Mouse (Mus musculus): ENCODE results near the gene 9130213A22Rik. TPM values are rescaled to one million over a fixed set of nuclear protein-coding genes. Genes with fewer than 3 reads are reported as not detected.

The 9130213A22Rik gene
- total RNA-seq, 2 experiments from 2014 or later, result 0.48 to 0.66 TPM

- DNase-seq, result peak; percentile 92
These were observed 1.5 kb upstream of the 9130213A22Rik start for GRCm38 (mm10) chr11:69123693-69124497.

- DNase-seq, result peak; percentile 93
These were observed 785 bp upstream of the 9130213A22Rik start for GRCm38 (mm10) chr11:69123056-69123692.

- no peak for DNase-seq
These were observed 551 bp downstream of the 9130213A22Rik start for GRCm38 (mm10) chr11:69121741-69122335.

GRCm38 (mm10) chr11:69121001-69121740, 1.2 kb downstream of the 9130213A22Rik start:
- DNase-seq, result peak; percentile 61

- peak; percentile 33 for DNase-seq
These were observed 2.0 kb downstream of the 9130213A22Rik start, which contains the start of gene Hes7 for GRCm38 (mm10) chr11:69120221-69121000. Gene Hes7, plus strand, starts transcription at chr11:69120404.

GRCm38 (mm10) chr11:69119446-69120155, 2.8 kb downstream of the 9130213A22Rik start:
- no peak for DNase-seq

- DNase-seq, result peak; percentile 93
These were observed 3.6 kb downstream of the 9130213A22Rik start for GRCm38 (mm10) chr11:69118765-69119164.

- DNase-seq, result peak; percentile 74
These were observed 4.4 kb downstream of the 9130213A22Rik start for GRCm38 (mm10) chr11:69117737-69118695.

GRCm38 (mm10) chr11:69116843-69117242, 5.5 kb downstream of the 9130213A22Rik start:
- no peak for DNase-seq

- DNase-seq, result no peak
These were observed 7.8 kb downstream of the 9130213A22Rik start for GRCm38 (mm10) chr11:69114621-69115020.

- no peak for DNase-seq
These were observed 8.4 kb downstream of the 9130213A22Rik start for GRCm38 (mm10) chr11:69114018-69114417.

GRCm38 (mm10) chr11:69111865-69112264, 10.5 kb downstream of the 9130213A22Rik start:
- DNase-seq, result no peak

GRCm38 (mm10) chr11:69111051-69111810, 11.2 kb downstream of the 9130213A22Rik start:
- no peak for DNase-seq

GRCm38 (mm10) chr11:69110319-69111046, 11.9 kb downstream of the 9130213A22Rik start:
- peak; percentile 97 for DNase-seq

- no peak for DNase-seq
These were observed 13.1 kb downstream of the 9130213A22Rik start for GRCm38 (mm10) chr11:69109032-69109900.

- DNase-seq, result no peak
These were observed 14.2 kb downstream of the 9130213A22Rik start for GRCm38 (mm10) chr11:69108223-69108622.

- DNase-seq, result no peak
These were observed 14.7 kb downstream of the 9130213A22Rik start for GRCm38 (mm10) chr11:69107676-69108075.

All from adrenal gland, postnatal 10 days (tissue).